Mouse (Mus musculus): ENCODE data around the gene Aspa. TPM values are rescaled to one million over a fixed set of nuclear protein-coding genes. Genes with fewer than 3 reads are reported as not detected.

Aspa gene
- polyA plus RNA-seq (2015; fragmentation: Illumina TruSeq; extraction: RNeasy Lipid Tissue Mini Kit (QIAGEN cat#74804); ENCODE audit: low read depth, low replicate concordance) = 53.5 TPM

GRCm38 (mm10) chr11:73329442-73329841 lies at the start of gene Aspa, which contains the start of the genes Gm49340 and Spata22:
TSS of gene Aspa (minus strand) at chr11:73329596.
TSS of gene Gm49340 (plus strand) at chr11:73329741.
TSS of gene Spata22 (plus strand) at chr11:73329741.

GRCm38 (mm10) chr11:73370946-73371345 lies 41.5 kb upstream of the Aspa start, which contains the start of gene Olfr376:
TSS of gene Olfr376 (plus strand) at chr11:73371246.

GRCm38 (mm10) chr11:73350483-73350882 lies 21.1 kb upstream of the Aspa start, which contains the start of gene Olfr20:
TSS of gene Olfr20 (plus strand) at chr11:73350783.

GRCm38 (mm10) chr11:73267267-73267666 lies 62.1 kb downstream of the Aspa start, which contains the start of gene Trpv3:
TSS of gene Trpv3 (plus strand) at chr11:73267388.

Other genes with a start within 250 kb of the Aspa start
- gene Itgae, start 239.0 kb downstream of the Aspa start, polyA plus RNA-seq (2015; fragmentation: Illumina TruSeq; extraction: RNeasy Lipid Tissue Mini Kit (QIAGEN cat#74804); ENCODE audit: low read depth, low replicate concordance) = 0.22 TPM
- gene Haspin, start 191.3 kb downstream of the Aspa start, polyA plus RNA-seq (2015; fragmentation: Illumina TruSeq; extraction: RNeasy Lipid Tissue Mini Kit (QIAGEN cat#74804); ENCODE audit: low read depth, low replicate concordance) = 0.15 TPM
- gene P2rx5, start 169.2 kb downstream of the Aspa start, polyA plus RNA-seq (2015; fragmentation: Illumina TruSeq; extraction: RNeasy Lipid Tissue Mini Kit (QIAGEN cat#74804); ENCODE audit: low read depth, low replicate concordance) = 1.4 TPM
- gene Emc6, start 152.6 kb downstream of the Aspa start, polyA plus RNA-seq (2015; fragmentation: Illumina TruSeq; extraction: RNeasy Lipid Tissue Mini Kit (QIAGEN cat#74804); ENCODE audit: low read depth, low replicate concordance) = 66.8 TPM
- 17.3 TPM for gene Tax1bp3, start 152.5 kb downstream of the Aspa start, polyA plus RNA-seq (2015; fragmentation: Illumina TruSeq; extraction: RNeasy Lipid Tissue Mini Kit (QIAGEN cat#74804); ENCODE audit: low read depth, low replicate concordance)
- 14.1 TPM for gene Ctns, start 130.6 kb downstream of the Aspa start, polyA plus RNA-seq (2015; fragmentation: Illumina TruSeq; extraction: RNeasy Lipid Tissue Mini Kit (QIAGEN cat#74804); ENCODE audit: low read depth, low replicate concordance)
- gene Shpk, start 130.1 kb downstream of the Aspa start, polyA plus RNA-seq (2015; fragmentation: Illumina TruSeq; extraction: RNeasy Lipid Tissue Mini Kit (QIAGEN cat#74804); ENCODE audit: low read depth, low replicate concordance) = 3.3 TPM
- gene Trpv1, start 95.3 kb downstream of the Aspa start, polyA plus RNA-seq (2015; fragmentation: Illumina TruSeq; extraction: RNeasy Lipid Tissue Mini Kit (QIAGEN cat#74804); ENCODE audit: low read depth, low replicate concordance) = 0.21 TPM
- 0.49 TPM for gene Trpv3, start 62.2 kb downstream of the Aspa start, polyA plus RNA-seq (2015; fragmentation: Illumina TruSeq; extraction: RNeasy Lipid Tissue Mini Kit (QIAGEN cat#74804); ENCODE audit: low read depth, low replicate concordance)
- gene Gm49340, start 145 bp upstream of the Aspa start, polyA plus RNA-seq (2015; fragmentation: Illumina TruSeq; extraction: RNeasy Lipid Tissue Mini Kit (QIAGEN cat#74804); ENCODE audit: low read depth, low replicate concordance) = not detected
- gene Spata22, start 145 bp upstream of the Aspa start, polyA plus RNA-seq (2015; fragmentation: Illumina TruSeq; extraction: RNeasy Lipid Tissue Mini Kit (QIAGEN cat#74804); ENCODE audit: low read depth, low replicate concordance) = not detected
- gene Olfr20, start 21.2 kb upstream of the Aspa start, polyA plus RNA-seq (2015; fragmentation: Illumina TruSeq; extraction: RNeasy Lipid Tissue Mini Kit (QIAGEN cat#74804); ENCODE audit: low read depth, low replicate concordance) = not detected
- gene Olfr376, start 41.6 kb upstream of the Aspa start, polyA plus RNA-seq (2015; fragmentation: Illumina TruSeq; extraction: RNeasy Lipid Tissue Mini Kit (QIAGEN cat#74804); ENCODE audit: low read depth, low replicate concordance) = not detected
- not detected for gene Olfr1, start 70.0 kb upstream of the Aspa start, polyA plus RNA-seq (2015; fragmentation: Illumina TruSeq; extraction: RNeasy Lipid Tissue Mini Kit (QIAGEN cat#74804); ENCODE audit: low read depth, low replicate concordance)
- not detected for gene Olfr378, start 98.9 kb upstream of the Aspa start, polyA plus RNA-seq (2015; fragmentation: Illumina TruSeq; extraction: RNeasy Lipid Tissue Mini Kit (QIAGEN cat#74804); ENCODE audit: low read depth, low replicate concordance)
- not detected for gene Olfr380, start 127.9 kb upstream of the Aspa start, polyA plus RNA-seq (2015; fragmentation: Illumina TruSeq; extraction: RNeasy Lipid Tissue Mini Kit (QIAGEN cat#74804); ENCODE audit: low read depth, low replicate concordance)
- gene Olfr381, start 162.0 kb upstream of the Aspa start, polyA plus RNA-seq (2015; fragmentation: Illumina TruSeq; extraction: RNeasy Lipid Tissue Mini Kit (QIAGEN cat#74804); ENCODE audit: low read depth, low replicate concordance) = not detected
- not detected for gene Olfr382, start 187.6 kb upstream of the Aspa start, polyA plus RNA-seq (2015; fragmentation: Illumina TruSeq; extraction: RNeasy Lipid Tissue Mini Kit (QIAGEN cat#74804); ENCODE audit: low read depth, low replicate concordance)